Mouse (Mus musculus) limb, embryonic 13.5 days (tissue): Measurements from ENCODE around the gene Fignl2. TPM values are rescaled to one million over a fixed set of nuclear protein-coding genes. Genes with fewer than 3 reads are reported as not detected.

ENCODE experiments used
- ATAC-seq: fragments of 200-750 bp; cut with Nextera tagmentation; 2 replicates; pipeline ENCODE4 v1.8.0; 2017; ENCODE audit warnings: low read depth, moderate number of reproducible peaks, moderate TSS enrichment; ENCODE audit not compliant: low FRiP score
- H3K27ac ChIP-seq: fragments of 300-500 bp; sonication (generic); 2 replicates; pipeline ENCODE4 v1.5.1; 2015; ENCODE audit warnings: inconsistent platforms, mild to moderate bottlenecking, moderate library complexity
- H3K27me3 ChIP-seq: fragments of 300-500 bp; sonication (generic); 2 replicates; pipeline ENCODE4 v1.6.1; 2015; ENCODE audit warnings: mild to moderate bottlenecking, inconsistent platforms
- H3K36me3 ChIP-seq: fragments of 300-500 bp; sonication (generic); 2 replicates; pipeline ENCODE4 v1.6.1; 2015; ENCODE audit warnings: inconsistent platforms, mild to moderate bottlenecking, moderate library complexity
- H3K4me1 ChIP-seq: fragments of 300-500 bp; sonication (generic); 2 replicates; pipeline ENCODE4 v1.6.1; 2015; ENCODE audit warnings: inconsistent platforms
- H3K4me2 ChIP-seq: fragments of 300-500 bp; sonication (generic); replicated peaks from 2 replicates; pipeline ENCODE4 v1.6.1; 2015; ENCODE audit warnings: inconsistent platforms, mild to moderate bottlenecking, moderate library complexity
- H3K4me3 ChIP-seq: fragments of 300-500 bp; sonication (generic); 2 replicates; pipeline ENCODE4 v1.5.1; 2015; ENCODE audit warnings: moderate library complexity, mild to moderate bottlenecking, inconsistent platforms
- H3K9ac ChIP-seq: fragments of 300-500 bp; sonication (generic); 2 replicates; pipeline ENCODE4 v1.6.1; 2015; ENCODE audit warnings: mild to moderate bottlenecking, inconsistent platforms
- H3K9me3 ChIP-seq: fragments of 300-500 bp; sonication (generic); 2 replicates; pipeline ENCODE4 v1.6.1; 2016; ENCODE audit warnings: inconsistent platforms
- WGBS: fragments of 180-500 bp; shearing (Covaris S2); methylation state at CpG from one replicate; pipeline ENCODE4 v1.1.7; 2015; 5-methylcytosine and 5-hydroxymethylcytosine counted together
- polyA plus RNA-seq: library from polyadenylated mRNA; unstranded; fragments of >200 nt; fragmentation: Nextera tagmentation; extraction: Ambion mirVana; gene quantifications from 2 replicates; pipeline ENCODE4 v1.2.1, GENCODE M21; 2015

Fignl2 gene
- polyA plus RNA-seq, 1 experiment from 2014 or later: 0.20 TPM

DNA sequence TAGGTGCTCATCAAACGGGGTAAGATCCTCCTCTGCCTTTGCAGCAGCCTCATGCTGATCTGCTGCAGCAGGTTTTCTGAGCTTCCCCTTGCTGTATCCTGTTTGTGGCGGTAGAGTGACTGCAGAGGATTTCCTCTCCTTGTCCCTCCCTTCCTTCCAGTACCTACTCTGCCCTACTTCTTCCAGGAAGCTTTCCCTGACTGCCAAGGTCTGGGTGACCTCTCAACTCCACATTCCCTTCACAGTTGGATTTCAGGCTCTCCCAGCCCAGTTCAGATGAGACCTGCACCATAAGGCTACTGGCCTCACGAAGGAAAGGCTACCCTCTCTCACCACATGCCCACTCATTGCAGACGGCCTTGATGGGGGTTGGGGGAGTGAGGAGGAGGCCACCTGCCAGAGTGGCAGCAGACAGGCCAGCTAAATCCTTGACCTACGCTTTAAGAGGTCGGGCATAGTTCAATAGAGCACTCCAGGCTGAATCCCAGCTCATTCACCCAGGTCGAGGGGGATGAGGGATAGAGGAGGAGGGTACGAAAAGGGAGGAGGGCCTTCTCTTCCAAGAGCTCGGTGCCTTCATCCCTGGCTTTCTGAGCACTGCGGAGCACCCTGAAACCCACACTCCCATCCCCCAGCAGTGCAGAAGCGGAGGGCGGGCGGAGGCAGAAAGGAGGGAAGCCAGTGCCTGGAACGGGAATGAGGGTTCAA, 13.9 kb upstream of the Fignl2 start:
- H3K4me1 ChIP-seq: peaks cover 41% of the 10 kb centered on the region
- no peak overlapping the region for H3K9ac ChIP-seq
- WGBS: 30% methylated on average over 14 of the region's 14 CpGs
- 0 out of 2 replicates have a peak overlapping the region, but pooled peaks have one; percentile 52 for H3K27ac ChIP-seq
- 0 out of 2 replicates have a peak overlapping the region, but pooled peaks have one; percentile 8 for H3K4me3 ChIP-seq
- no peak for ATAC-seq
- H3K9me3 ChIP-seq: no peaks in the 10 kb centered on the region
- H3K4me2 ChIP-seq: peak overlapping the region; percentile 45
- no peaks in the 10 kb centered on the region for H3K27me3 ChIP-seq
- H3K36me3 ChIP-seq: no peaks in the 10 kb centered on the region

DNA sequence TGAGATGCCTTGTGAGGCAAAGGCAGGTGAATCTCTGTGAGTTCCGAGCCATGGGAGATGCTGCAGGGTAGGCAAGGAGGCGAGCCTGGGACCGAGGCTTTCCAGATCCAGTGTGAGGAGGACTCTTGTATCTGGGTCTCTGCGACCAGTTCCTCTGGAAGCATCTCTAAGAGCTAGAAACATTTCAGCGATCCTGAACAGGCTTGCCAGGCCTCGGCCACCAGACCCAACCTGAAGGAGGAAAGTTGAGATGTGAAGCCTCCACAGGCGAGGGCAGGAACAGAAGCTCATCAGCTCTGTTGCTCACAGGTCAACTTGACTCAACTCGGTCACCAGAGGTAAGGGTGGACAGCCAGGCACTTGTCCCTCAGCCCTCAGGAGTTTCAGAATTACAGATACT, 13.2 kb upstream of the Fignl2 start:
- no peaks in the 10 kb centered on the region for H3K9me3 ChIP-seq
- WGBS: 95% methylated on average over 8 of the region's 8 CpGs
- H3K9ac ChIP-seq: no peak overlapping the region
- no peak overlapping the region for H3K4me2 ChIP-seq
- no peak overlapping the region for H3K4me3 ChIP-seq
- H3K27ac ChIP-seq: no peak overlapping the region
- no peaks in the 10 kb centered on the region for H3K27me3 ChIP-seq
- H3K4me1 ChIP-seq: peaks cover 42% of the 10 kb centered on the region
- no peaks in the 10 kb centered on the region for H3K36me3 ChIP-seq
- ATAC-seq: no peak

DNA sequence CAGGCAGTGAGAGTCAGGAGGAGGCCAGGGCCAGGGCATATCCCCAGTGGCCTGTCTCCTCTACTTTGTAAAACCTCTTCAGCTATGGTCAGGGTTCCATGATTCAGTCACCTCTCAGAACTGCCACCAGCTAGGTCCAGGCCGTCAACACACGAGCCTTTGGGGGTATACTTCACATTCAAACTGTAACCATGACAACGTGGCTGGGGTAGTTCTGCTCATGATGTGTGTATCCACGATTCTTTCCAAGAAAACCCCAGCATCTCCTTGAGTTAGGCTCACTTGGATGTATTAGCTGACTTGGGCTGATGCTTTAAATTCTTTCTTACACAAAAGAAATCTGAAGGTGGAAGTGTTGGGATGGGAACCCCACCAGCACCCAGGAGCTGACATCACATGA, 9.9 kb upstream of the Fignl2 start:
- Histone ChIP-seq H3K9me3 (no peaks in the 10 kb centered on the region), H3K9ac (no peak overlapping the region), H3K4me1 (peaks cover 26% of the 10 kb centered on the region), H3K36me3 (no peaks in the 10 kb centered on the region), H3K4me2 (no peak overlapping the region), H3K27me3 (no peaks in the 10 kb centered on the region), H3K4me3 (no peak overlapping the region), H3K27ac (no peak overlapping the region)
- ATAC-seq: no peak
- 62% methylated on average over 4 of the region's 4 CpGs for WGBS

DNA sequence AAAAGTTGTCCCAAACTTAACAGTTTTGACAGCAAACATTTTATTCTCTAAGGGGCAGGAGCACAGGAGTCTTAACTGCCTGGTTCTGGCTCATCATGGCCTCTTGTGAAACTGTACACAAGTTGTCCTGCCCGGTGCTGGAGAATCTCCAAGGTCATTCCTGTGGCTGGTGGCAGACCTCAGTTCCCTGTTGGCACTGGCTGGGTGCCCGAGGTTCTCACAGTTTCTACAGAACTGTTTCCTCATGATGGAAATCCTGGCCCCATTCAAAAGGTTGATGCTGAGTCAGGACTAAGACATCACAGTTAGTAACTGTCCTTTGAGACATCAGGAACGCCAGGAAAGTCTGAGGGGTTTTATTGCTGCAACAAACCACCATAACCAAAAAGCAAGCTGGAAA, 8.6 kb upstream of the Fignl2 start:
- H3K36me3 ChIP-seq: no peaks in the 10 kb centered on the region
- H3K9ac ChIP-seq: no peak overlapping the region
- H3K4me1 ChIP-seq: peaks cover 20% of the 10 kb centered on the region
- H3K4me2 ChIP-seq: no peak overlapping the region
- 44% methylated on average over 3 of the region's 3 CpGs for WGBS
- ATAC-seq: no peak
- H3K27ac ChIP-seq: no peak overlapping the region
- no peaks in the 10 kb centered on the region for H3K27me3 ChIP-seq
- no peaks in the 10 kb centered on the region for H3K9me3 ChIP-seq
- H3K4me3 ChIP-seq: no peak overlapping the region

DNA sequence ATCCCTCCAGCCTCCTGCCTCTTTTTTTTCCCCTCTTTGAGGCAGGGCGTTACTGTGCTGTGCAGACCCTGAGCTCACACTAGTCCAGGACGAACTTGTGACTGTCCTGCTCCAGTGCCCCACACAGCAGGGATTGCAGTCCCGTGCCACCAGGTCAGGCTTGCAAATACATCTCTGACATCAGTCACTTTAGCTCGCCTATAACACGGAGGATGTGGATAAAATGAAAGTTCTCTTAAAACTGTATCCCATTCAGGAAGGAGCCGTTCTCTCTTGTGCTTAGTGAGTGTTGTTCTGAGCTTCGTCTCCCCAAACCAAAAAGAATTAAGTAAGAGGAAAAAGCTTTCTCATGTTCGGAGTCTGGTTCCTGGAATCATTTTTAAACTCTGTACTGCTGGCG, 8.1 kb upstream of the Fignl2 start:
- H3K4me2 ChIP-seq: no peak overlapping the region
- H3K4me3 ChIP-seq: no peak overlapping the region
- no peak for ATAC-seq
- H3K9me3 ChIP-seq: no peaks in the 10 kb centered on the region
- peaks cover 23% of the 10 kb centered on the region for H3K4me1 ChIP-seq
- no peak overlapping the region for H3K27ac ChIP-seq
- H3K36me3 ChIP-seq: no peaks in the 10 kb centered on the region
- no peaks in the 10 kb centered on the region for H3K27me3 ChIP-seq
- 65% methylated on average over 9 of the region's 9 CpGs for WGBS
- H3K9ac ChIP-seq: no peak overlapping the region

DNA sequence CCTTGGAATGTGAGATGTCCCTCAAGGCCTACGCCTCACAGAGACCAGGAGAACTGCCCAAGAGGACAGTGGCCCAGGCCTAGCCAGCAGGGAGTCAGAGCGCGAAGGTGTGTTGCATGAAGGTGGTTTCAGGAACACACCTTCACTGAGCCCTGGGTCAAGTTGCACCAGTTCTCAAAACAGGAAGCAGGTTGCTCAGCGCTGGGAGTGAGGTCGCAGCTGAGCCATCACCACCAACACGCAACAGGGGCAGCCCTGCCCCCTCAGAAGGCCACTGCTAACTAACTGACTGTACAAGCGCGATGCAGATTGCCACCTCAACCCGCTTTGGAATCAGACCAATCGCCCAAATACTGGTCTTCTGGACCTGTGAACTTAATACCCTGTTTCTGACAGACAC, 6.1 kb upstream of the Fignl2 start:
- WGBS: 60% methylated on average over 10 of the region's 10 CpGs
- H3K4me2 ChIP-seq: no peak overlapping the region
- no peaks in the 10 kb centered on the region for H3K9me3 ChIP-seq
- ATAC-seq: no peak
- no peaks in the 10 kb centered on the region for H3K27me3 ChIP-seq
- H3K4me3 ChIP-seq: no peak overlapping the region
- H3K27ac ChIP-seq: no peak overlapping the region
- H3K36me3 ChIP-seq: no peaks in the 10 kb centered on the region
- peaks cover 33% of the 10 kb centered on the region for H3K4me1 ChIP-seq
- peak overlapping the region; percentile 35; the same call in 1 of the 2 replicates for H3K9ac ChIP-seq

DNA sequence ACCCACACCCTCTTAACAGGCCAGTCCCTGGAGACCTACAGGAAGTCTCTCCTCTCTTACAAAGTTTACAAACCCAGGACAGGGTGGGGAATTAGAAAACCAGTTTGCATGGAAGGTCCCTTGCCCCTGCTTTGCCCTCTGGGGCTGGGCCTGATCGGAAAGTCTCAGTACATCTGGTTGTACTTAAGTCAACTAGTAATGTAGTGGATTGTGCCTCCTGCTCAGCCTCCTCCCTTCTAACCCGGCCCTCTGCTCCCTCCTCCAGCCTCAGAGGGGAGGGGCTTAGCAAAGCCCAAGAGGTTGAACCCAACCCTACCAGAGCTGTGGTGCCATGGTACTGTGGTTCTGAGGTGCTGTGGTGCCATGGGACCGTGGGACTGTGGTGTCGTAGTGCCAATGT, 3.9 kb upstream of the Fignl2 start:
- Histone ChIP-seq H3K27ac (peak overlapping the region; percentile 52; the same call in 1 of the 2 replicates), H3K4me2 (0 out of 2 replicates have a peak overlapping the region, but pooled peaks have one; percentile 1), H3K9ac (no peak overlapping the region; the same call in 1 of the 2 replicates), H3K27me3 (no peaks in the 10 kb centered on the region), H3K4me1 (peaks cover 48% of the 10 kb centered on the region), H3K9me3 (no peaks in the 10 kb centered on the region), H3K36me3 (no peaks in the 10 kb centered on the region), H3K4me3 (no peak overlapping the region)
- ATAC-seq: peak; percentile 20; the same call in 1 of the 2 replicates
- WGBS: 34% methylated on average over 4 of the region's 4 CpGs

DNA sequence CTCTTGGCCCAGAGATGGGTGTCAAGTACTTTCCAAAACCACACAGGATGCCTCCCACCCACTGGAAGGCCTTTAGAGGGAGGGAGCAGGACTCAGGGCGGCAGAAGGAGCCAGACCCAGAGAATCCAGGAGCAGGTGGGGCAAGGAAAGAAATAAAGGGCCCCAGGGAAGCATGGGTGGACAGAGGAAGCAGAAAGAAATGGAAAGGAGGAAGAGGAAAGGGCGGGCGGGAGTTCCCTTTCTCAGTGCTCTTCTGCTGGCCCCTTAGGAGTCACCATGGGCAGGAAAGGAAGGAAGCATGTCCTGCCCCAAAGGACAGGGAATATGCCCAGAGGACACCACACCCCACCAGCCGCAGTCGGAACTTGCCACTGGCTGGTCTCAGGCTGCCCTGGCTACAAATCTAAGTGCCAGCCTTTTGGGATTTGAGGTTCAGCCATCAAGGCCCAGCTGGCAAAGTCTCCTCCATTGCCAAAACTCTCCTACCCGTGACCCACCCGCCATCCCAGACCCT, 2.7 kb upstream of the Fignl2 start:
- H3K27ac ChIP-seq: peak overlapping the region; percentile 33; the same call in 1 of the 2 replicates

DNA sequence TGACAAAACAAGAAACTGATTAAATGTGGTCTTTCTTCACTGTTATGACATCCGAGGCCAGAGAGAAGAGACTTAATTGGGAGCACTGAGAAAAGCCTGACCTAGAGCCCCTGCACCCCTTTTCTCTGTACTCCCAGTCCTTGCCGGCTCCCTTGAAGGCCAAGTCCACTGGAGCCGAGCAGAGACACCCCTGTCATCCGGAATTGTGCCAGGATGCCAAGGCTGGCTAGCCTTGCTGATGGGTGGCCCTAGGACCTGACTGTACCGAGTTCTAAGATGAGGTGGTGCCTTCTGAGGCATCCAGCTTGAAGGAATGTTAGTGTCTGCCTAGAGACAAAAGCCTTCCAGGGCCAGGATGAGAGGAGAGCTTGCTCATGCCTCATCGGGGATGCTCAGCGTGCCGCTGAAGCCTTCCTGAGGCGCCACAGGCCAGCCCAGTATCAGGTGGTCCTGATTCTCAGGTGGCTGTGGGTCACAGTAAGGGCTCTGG, 1.7 kb upstream of the Fignl2 start:
- ATAC-seq: no peak
- Histone ChIP-seq H3K27ac (no peak overlapping the region), H3K36me3 (no peaks in the 10 kb centered on the region), H3K9ac (no peak overlapping the region), H3K27me3 (no peaks in the 10 kb centered on the region), H3K4me2 (no peak overlapping the region), H3K9me3 (no peaks in the 10 kb centered on the region), H3K4me3 (no peak overlapping the region), H3K4me1 (peaks cover 68% of the 10 kb centered on the region)
- WGBS: 85% methylated on average over 9 of the region's 9 CpGs

More for the DNA sequence above, 2.7 kb upstream of the Fignl2 start:
- WGBS: 68% methylated on average over 7 of the region's 7 CpGs
- no peaks in the 10 kb centered on the region for H3K27me3 ChIP-seq
- peaks cover 58% of the 10 kb centered on the region for H3K4me1 ChIP-seq
- H3K9ac ChIP-seq: no peak overlapping the region
- no peak overlapping the region for H3K4me3 ChIP-seq
- H3K36me3 ChIP-seq: no peaks in the 10 kb centered on the region
- H3K4me2 ChIP-seq: no peak overlapping the region
- H3K9me3 ChIP-seq: no peaks in the 10 kb centered on the region
- ATAC-seq: no peak

DNA sequence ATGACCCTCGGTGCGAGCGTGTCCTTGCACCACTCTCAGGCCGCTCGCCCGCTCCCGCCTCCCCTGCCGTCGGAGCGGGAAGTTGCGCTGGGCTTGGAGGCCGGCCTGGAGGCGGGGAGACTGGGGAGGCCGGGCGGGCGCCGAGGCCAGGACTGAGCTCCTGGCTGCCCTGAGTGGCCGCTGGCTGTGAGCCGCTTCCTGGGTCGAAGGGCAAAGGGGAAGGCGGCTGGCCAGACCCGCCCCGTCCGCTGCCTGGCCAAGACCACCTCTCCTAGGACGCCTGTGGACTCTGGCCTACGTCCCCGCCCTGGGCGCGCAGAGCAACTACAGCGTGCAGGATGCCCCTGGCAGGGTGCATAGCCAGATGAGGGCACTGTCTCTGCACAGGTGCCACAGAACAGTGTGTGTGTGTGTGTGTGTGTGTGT, 377 bp upstream of the Fignl2 start:
- Histone ChIP-seq H3K4me1 (peaks cover 60% of the 10 kb centered on the region), H3K36me3 (no peaks in the 10 kb centered on the region)

DNA sequence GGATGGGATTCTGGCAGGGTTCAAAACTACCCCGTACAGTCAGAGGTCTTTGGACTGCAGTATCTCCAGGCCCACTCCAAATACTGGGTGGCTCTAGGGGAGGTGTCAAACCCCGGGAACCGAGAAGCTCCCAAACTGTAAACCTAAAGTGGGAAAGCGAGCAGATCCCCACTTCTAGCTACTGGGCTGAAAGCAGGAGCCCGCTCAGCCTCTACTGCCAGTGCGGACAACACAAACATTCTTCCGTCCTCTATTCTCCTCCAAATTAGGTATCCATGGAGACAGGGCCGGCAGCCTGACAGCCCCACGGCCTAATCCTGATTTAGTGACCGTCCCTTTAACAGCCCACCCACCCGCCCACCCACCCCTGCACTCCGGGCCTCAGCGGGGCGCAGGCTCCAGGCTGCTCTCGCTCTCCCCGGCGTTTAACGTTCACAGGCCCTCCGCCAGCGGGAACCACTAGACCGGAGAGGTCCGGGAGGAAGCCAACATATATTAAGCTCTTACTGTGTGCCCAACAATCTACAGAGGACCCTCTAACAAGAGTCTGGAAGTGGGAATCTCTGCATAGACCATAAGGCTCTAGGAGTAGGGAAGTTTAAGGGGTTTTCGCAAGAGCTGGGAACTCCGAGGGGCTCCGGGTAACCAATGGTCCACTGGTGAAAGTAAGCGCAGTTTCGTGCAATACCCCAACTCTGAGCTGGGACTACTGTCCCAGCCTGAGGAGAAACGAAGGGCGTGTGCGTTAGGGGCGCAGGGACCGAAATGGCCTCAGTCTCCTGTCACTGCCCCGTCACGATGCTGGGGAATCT, 1.2 kb downstream of the Fignl2 start:
- H3K4me2 ChIP-seq: peak overlapping the region; percentile 86
- H3K9ac ChIP-seq: peak overlapping the region; percentile 88
- H3K36me3 ChIP-seq: peaks cover 8% of the 10 kb centered on the region; the same call in 1 of the 2 replicates
- ATAC-seq: no peak
- 2% methylated on average over 34 of the region's 34 CpGs for WGBS
- peak overlapping the region; percentile 85 for H3K4me3 ChIP-seq
- no peaks in the 10 kb centered on the region for H3K9me3 ChIP-seq
- no peaks in the 10 kb centered on the region for H3K27me3 ChIP-seq
- H3K4me1 ChIP-seq: peaks cover 55% of the 10 kb centered on the region
- H3K27ac ChIP-seq: peak overlapping the region; percentile 75

More for the DNA sequence above, 377 bp upstream of the Fignl2 start:
- Histone ChIP-seq H3K27me3 (no peaks in the 10 kb centered on the region), H3K4me3 (peak overlapping the region; percentile 85), H3K9ac (peak overlapping the region; percentile 88), H3K4me2 (peak overlapping the region; percentile 86), H3K9me3 (no peaks in the 10 kb centered on the region), H3K27ac (peak overlapping the region; percentile 58; the same call in 1 of the 2 replicates)
- ATAC-seq: peak; percentile 53
- under 1% methylated on average over 28 of the region's 30 CpGs for WGBS
